Mouse (Mus musculus): ENCODE data around the gene Gm20517. TPM values are rescaled to one million over a fixed set of nuclear protein-coding genes. Genes with fewer than 3 reads are reported as not detected.

Gm20517 gene
- polyA plus RNA-seq, 1 experiment: 1.2 TPM

DNA sequence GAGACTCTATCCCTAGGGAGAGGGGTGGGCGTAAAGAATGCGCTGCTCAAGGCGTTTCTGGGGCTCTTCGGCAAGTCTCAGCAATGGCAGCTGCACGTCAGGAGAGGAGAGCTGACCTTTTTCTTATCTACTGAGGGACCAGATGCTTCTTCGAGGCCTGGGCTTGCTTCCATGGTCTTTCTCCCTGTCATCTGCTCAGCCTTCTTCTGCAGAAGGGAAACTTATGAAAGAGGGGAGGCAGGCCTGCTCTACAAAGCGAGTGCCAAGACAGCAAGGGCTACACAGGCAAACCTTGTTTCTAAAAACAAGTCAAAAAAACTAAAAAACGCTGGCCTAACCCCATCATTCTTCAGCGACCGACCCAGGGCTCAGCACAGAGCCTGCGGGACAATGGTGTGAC lies 36.6 kb upstream of the Gm20517 start:
- no peaks in the 10 kb centered on the region for H3K4me1 ChIP-seq (ENCODE audit: control insufficient read depth, insufficient read depth, low read length)
- H3K4me3 ChIP-seq (ENCODE audit: insufficient read depth, low read length): no peak overlapping the region
- TF ChIP-seq CTCF (IDR thresholded peaks at IDR 0.05; ENCODE audit: low read depth, low read length) (no peak), POLR2A (IDR thresholded peaks at IDR 0.05; ENCODE audit: borderline replicate concordance, low read depth, low read length) (no peak)
- H3K27ac ChIP-seq (ENCODE audit: insufficient read depth, low read depth, low read length): no peak overlapping the region

DNA sequence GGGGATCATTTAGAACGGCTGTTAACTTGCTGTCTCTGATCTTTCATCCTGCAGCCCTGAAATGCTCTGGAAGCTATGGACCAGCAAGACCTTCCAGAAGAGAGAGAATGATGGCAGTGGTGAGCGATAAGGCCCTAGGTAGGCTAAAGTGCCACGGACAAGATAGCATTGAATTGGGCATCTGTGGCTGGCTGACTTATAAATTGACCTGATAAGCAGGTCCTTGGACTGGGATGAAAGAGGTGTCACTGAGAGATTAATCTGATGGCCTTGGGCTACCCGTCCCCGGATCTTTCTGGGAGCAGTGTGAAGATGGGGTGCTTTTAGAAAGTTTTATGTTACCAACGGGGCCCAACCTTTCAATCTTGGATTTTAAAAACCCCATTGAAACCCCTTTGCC lies 32.7 kb upstream of the Gm20517 start:
- Histone ChIP-seq H3K4me3 (ENCODE audit: insufficient read depth, low read length) (no peak overlapping the region), H3K4me1 (ENCODE audit: control insufficient read depth, insufficient read depth, low read length) (0 out of 2 replicates have a peak, but pooled peaks cover 3% of the 10 kb centered on the region), H3K27ac (ENCODE audit: insufficient read depth, low read depth, low read length) (no peak overlapping the region)
- TF ChIP-seq CTCF (IDR thresholded peaks at IDR 0.05; ENCODE audit: low read depth, low read length) (no peak), POLR2A (IDR thresholded peaks at IDR 0.05; ENCODE audit: borderline replicate concordance, low read depth, low read length) (no peak)

DNA sequence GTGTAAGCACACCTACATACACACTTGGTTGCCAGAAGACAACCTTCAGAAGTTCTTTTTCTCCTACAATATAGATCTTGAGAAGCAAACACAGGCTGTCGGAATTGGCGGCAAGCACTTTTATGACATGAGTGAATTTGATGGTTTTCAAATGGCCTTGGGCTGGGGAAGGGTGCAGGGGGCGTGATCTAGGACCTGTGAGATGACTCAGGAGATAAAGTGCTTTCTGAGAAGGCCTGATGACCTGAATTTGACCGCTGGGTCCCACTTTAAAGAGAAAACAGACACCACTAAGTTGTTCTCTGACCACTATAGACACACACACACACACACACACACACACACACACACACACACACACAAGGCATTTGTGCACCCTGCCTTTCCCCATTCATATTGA lies 30.4 kb upstream of the Gm20517 start:
- 0 out of 2 replicates have a peak, but pooled peaks cover 3% of the 10 kb centered on the region for H3K4me1 ChIP-seq (ENCODE audit: control insufficient read depth, insufficient read depth, low read length)
- TF ChIP-seq POLR2A (IDR thresholded peaks at IDR 0.05; ENCODE audit: borderline replicate concordance, low read depth, low read length): no peak
- no peak for TF ChIP-seq CTCF (IDR thresholded peaks at IDR 0.05; ENCODE audit: low read depth, low read length)
- no peak overlapping the region for H3K4me3 ChIP-seq (ENCODE audit: insufficient read depth, low read length)
- H3K27ac ChIP-seq (ENCODE audit: insufficient read depth, low read depth, low read length): no peak overlapping the region

DNA sequence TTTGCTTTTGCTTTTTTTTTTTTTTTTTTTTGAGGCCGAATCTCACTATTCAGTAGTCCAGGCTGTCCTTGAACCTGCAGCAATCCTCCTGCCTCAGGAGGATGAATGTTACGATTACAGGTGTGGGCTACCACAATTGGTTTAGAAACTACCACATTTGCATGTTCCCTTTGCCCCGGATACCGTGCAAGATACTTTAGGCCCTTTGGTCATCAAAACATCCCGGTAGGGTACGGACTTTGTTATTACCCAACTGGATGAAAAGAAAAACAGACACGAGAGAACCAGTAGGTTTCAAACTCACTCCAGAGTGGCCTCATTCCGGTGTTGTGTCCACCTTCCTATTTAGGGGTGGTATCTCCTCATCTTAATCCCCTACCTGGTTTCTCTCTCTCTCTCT lies 22.9 kb upstream of the Gm20517 start:
- no peak overlapping the region for H3K27ac ChIP-seq (ENCODE audit: insufficient read depth, low read depth, low read length)
- H3K4me1 ChIP-seq (ENCODE audit: control insufficient read depth, insufficient read depth, low read length): peaks cover 6% of the 10 kb centered on the region
- no peak for TF ChIP-seq CTCF (IDR thresholded peaks at IDR 0.05; ENCODE audit: low read depth, low read length)
- TF ChIP-seq POLR2A (IDR thresholded peaks at IDR 0.05; ENCODE audit: borderline replicate concordance, low read depth, low read length): no peak
- H3K4me3 ChIP-seq (ENCODE audit: insufficient read depth, low read length): no peak overlapping the region

DNA sequence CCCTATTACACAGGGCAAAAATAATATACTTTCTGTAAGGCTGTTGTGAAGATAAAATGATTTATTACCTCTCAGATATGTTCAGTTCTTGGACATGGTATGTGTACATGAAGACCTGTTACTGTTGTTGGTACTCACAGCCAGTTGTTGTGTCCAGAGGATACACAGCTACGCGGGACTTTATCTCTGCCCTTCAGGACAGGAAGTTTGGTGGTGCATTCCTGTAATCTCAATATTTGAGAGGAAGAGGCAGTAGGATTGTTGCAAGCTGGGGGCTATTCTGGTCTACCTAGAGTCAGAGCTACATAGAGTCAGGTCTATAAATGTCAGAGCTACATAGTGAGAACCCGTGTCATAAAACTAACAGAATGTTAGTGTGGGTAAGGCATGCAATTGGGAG lies 20.3 kb upstream of the Gm20517 start:
- H3K4me3 ChIP-seq (ENCODE audit: insufficient read depth, low read length): no peak overlapping the region
- TF ChIP-seq CTCF (IDR thresholded peaks at IDR 0.05; ENCODE audit: low read depth, low read length) (no peak), POLR2A (IDR thresholded peaks at IDR 0.05; ENCODE audit: borderline replicate concordance, low read depth, low read length) (no peak)
- no peak overlapping the region for H3K27ac ChIP-seq (ENCODE audit: insufficient read depth, low read depth, low read length)
- H3K4me1 ChIP-seq (ENCODE audit: control insufficient read depth, insufficient read depth, low read length): peaks cover 13% of the 10 kb centered on the region

DNA sequence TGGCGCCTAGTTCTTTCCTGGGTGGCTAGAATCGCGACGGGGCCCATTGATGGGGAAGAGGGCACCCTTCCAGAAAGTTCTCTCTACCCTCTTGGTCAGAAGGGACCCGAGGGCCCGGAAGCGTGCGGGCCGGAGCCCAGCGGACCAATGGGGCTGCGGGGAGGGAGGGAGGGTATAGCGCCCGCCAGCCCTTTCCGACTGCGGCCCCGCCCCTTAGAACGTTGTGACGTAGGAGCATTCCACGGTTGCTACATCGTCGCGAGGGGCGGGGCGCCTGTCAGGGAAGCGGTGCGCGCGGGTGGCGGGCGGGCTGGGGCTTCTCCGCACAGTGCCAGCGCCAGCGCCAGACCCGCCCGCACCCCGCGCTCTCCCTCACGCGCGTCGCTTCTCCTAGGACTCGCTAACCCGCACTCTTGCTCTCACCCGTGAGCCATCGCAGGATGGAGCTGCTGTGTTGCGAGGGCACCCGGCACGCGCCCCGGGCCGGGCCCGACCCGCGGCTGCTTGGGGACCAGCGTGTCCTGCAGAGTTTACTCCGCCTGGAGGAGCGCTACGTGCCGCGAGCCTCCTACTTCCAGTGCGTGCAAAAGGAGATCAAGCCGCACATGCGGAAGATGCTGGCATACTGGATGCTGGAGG lies 18.1 kb upstream of the Gm20517 start:
- Histone ChIP-seq H3K27ac (ENCODE audit: insufficient read depth, low read depth, low read length) (peak overlapping the region; percentile 71), H3K4me3 (ENCODE audit: insufficient read depth, low read length) (peak overlapping the region; percentile 97), H3K4me1 (ENCODE audit: control insufficient read depth, insufficient read depth, low read length) (peaks cover 20% of the 10 kb centered on the region)
- TF ChIP-seq POLR2A (IDR thresholded peaks at IDR 0.05; ENCODE audit: borderline replicate concordance, low read depth, low read length): no peak; the same call in 1 of the 2 replicates
- TF ChIP-seq CTCF (IDR thresholded peaks at IDR 0.05; ENCODE audit: low read depth, low read length): no peak

DNA sequence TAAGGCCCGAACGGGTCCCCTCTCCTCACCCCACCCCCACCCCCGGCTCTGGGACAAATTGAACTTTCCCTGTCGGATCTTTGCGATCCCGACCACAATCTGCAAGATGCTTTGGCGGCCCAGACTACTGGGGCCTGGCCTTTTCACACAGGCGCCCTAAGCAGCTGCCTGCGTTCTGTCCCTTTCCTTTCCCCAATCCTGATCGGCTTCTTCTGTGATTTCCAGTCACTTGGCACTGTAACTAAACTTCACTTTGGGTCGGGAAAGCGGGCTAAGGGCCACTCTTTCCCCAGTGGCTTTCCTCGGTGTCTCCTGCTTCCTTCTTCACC lies 17.6 kb upstream of the Gm20517 start:
- Histone ChIP-seq H3K4me1 (ENCODE audit: control insufficient read depth, insufficient read depth, low read length) (peaks cover 20% of the 10 kb centered on the region), H3K4me3 (ENCODE audit: insufficient read depth, low read length) (peak overlapping the region; percentile 97), H3K27ac (ENCODE audit: insufficient read depth, low read depth, low read length) (peak overlapping the region; percentile 71)
- TF ChIP-seq CTCF (IDR thresholded peaks at IDR 0.05; ENCODE audit: low read depth, low read length) (no peak), POLR2A (IDR thresholded peaks at IDR 0.05; ENCODE audit: borderline replicate concordance, low read depth, low read length) (no peak)

DNA sequence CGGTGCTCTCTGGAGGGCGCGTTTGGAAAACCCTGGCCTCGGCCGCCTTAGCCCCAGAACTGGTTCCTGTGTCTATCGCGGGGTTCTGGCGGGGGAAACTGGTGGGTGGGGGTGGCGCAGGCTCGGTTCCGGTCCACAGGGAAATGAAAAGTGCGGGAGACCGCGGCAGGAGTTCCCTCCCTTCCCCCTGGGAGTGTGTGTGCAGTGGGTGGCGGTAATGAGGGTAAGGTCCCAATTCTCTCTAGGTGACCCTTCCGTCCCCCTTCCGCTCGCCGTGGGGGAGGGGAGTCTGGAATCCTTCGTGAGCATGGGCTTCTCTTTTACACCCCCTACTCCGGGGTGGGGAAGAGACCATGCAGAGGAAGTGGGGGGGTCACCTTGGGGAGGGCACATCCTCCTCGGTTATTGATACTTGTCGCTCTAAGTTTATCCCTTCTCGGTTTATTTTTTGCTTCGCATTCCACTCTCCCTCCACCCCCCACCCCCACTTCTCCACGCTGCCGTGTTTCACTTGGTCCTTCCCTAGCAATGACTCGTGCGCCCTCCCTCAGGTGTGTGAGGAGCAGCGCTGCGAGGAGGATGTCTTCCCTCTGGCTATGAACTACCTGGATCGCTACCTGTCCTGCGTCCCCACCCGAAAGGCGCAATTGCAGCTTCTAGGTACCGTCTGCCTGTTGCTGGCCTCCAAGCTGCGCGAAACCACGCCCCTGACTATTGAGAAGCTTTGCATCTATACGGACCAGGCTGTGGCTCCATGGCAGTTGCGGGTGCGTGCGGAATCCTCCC lies 17.0 kb upstream of the Gm20517 start:
- peaks cover 22% of the 10 kb centered on the region for H3K4me1 ChIP-seq (ENCODE audit: control insufficient read depth, insufficient read depth, low read length)
- no peak for TF ChIP-seq CTCF (IDR thresholded peaks at IDR 0.05; ENCODE audit: low read depth, low read length)
- TF ChIP-seq POLR2A (IDR thresholded peaks at IDR 0.05; ENCODE audit: borderline replicate concordance, low read depth, low read length): no peak
- peak overlapping the region; percentile 97 for H3K4me3 ChIP-seq (ENCODE audit: insufficient read depth, low read length)
- H3K27ac ChIP-seq (ENCODE audit: insufficient read depth, low read depth, low read length): peak overlapping the region; percentile 71

DNA sequence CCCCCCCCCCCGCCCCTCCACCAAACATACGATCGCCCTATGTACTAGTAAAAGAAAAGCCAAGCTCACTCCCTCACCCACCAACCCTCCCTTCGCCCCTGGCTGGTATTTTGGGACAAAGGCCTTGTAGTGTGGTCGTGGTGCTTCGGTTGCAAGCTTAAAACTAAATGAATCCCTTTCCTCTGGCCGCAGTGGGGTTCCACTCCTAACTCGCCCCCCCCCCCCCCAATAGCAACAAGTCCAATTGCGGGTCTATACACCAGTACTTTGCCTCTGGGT lies 16.5 kb upstream of the Gm20517 start:
- no peak for TF ChIP-seq CTCF (IDR thresholded peaks at IDR 0.05; ENCODE audit: low read depth, low read length)
- TF ChIP-seq POLR2A (IDR thresholded peaks at IDR 0.05; ENCODE audit: borderline replicate concordance, low read depth, low read length): no peak
- H3K4me3 ChIP-seq (ENCODE audit: insufficient read depth, low read length): peak overlapping the region; percentile 97
- peaks cover 27% of the 10 kb centered on the region for H3K4me1 ChIP-seq (ENCODE audit: control insufficient read depth, insufficient read depth, low read length)
- peak overlapping the region; percentile 18 for H3K27ac ChIP-seq (ENCODE audit: insufficient read depth, low read depth, low read length)

Measured in bone marrow macrophage, adult 2 months (primary cell).